Mouse (Mus musculus): Measurements from ENCODE around the gene Copb2. TPM values are rescaled to one million over a fixed set of nuclear protein-coding genes. Genes with fewer than 3 reads are reported as not detected.

Gene Copb2
- polyA plus RNA-seq, 1 experiment from 2014 or later: 183 TPM

Other genes with a start within 250 kb of the Copb2 start
- gene Rbp1, start 140.8 kb upstream of the Copb2 start, polyA plus RNA-seq (2016; fragmentation: Nextera tagmentation; extraction: Ambion mirVana): 34.9 and 35.0 TPM in 2 replicates
- not detected in 2 replicates for gene Rbp2, start 77.6 kb upstream of the Copb2 start, polyA plus RNA-seq (2016; fragmentation: Nextera tagmentation; extraction: Ambion mirVana)
- 66.4 and 70.4 TPM in 2 replicates for gene Mrps22, start 37.9 kb downstream of the Copb2 start, polyA plus RNA-seq (2016; fragmentation: Nextera tagmentation; extraction: Ambion mirVana)